Mouse (Mus musculus): ENCODE measurements around the gene Cemip.

Cemip gene

GRCm38 (mm10) chr7:84098098-84098497, 11.8 kb upstream of the Cemip start:
- no peak for DNase-seq (ENCODE audit: extremely low read depth, low read depth, low spot score)

- DNase-seq (ENCODE audit: extremely low read depth, low read depth, low spot score), result no peak
Measured at GRCm38 (mm10) chr7:84096501-84096900, 10.2 kb upstream of the Cemip start.

- DNase-seq (ENCODE audit: extremely low read depth, low read depth, low spot score), result no peak
Measured at GRCm38 (mm10) chr7:84090793-84091192, 4.5 kb upstream of the Cemip start.

DNA sequence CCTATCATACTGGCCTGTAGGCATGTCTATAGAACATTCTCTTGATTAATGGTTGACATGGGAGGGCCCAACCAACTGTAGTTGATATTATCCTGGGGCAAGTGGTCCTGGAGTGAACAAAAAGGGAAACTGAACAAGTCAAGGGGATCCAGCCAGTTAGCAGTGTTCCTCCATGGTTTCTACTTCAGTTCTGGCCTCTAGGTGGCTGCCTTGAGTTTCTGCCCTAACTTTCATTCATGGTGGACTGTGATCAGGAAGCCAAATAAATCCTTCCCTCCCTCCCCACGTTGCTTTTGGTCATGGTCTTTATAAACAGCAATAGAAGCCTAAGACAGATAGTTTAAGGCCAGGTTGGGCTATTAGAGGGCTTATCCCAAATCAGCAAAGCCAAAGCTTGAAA, 3.5 kb upstream of the Cemip start:
- no peak for DNase-seq (ENCODE audit: extremely low read depth, low read depth, low spot score)

- no peak for DNase-seq (ENCODE audit: extremely low read depth, low read depth, low spot score)
Measured at GRCm38 (mm10) chr7:84088971-84089370, 2.7 kb upstream of the Cemip start.

DNA sequence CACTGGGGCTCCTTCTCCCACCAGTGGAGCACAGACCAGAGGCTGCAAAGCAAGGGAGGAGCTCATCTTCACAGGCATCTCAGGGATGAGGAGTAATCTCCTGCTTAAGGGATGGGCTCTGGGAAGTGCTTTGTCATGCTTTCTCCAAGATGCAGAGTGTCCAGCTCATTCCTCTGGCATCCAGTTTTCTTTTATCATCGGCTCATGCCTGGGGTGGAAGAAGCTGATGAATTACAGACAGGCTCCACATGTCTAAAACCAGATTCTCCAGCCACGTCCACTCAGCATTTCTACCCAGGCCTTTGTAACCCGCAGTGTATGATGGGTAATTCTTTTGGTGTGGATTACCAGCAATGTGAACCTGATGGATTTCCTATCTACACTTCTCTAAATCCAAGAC, 1.9 kb upstream of the Cemip start:
- DNase-seq (ENCODE audit: extremely low read depth, low read depth, low spot score), result no peak

- DNase-seq (ENCODE audit: extremely low read depth, low read depth, low spot score), result no peak
Measured at GRCm38 (mm10) chr7:84085049-84085945, 1.0 kb downstream of the Cemip start.

- no peak for DNase-seq (ENCODE audit: extremely low read depth, low read depth, low spot score)
Measured at GRCm38 (mm10) chr7:84077257-84078013, 8.9 kb downstream of the Cemip start.

- DNase-seq (ENCODE audit: extremely low read depth, low read depth, low spot score), result no peak
Measured at GRCm38 (mm10) chr7:84074266-84074665, 12.0 kb downstream of the Cemip start.

DNA sequence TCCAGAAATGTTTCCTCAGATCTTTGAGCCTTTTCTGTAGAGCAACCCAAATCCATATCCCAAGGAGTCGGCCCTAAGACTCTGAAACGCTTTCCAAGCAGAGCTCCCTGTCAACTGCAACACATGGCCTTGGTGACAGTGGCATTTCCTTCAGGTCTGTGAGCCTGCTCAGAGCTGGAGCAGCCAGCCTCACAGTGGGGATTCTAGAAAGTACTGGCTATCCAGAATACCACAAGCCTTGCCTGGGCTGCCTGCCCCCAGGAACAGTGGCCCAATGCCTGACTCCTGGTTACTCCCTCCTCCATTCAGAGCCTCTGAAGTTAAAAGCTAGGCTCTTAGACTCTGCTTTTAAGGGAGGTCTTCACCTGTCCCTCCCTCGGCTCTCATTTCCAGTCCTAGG, 12.4 kb downstream of the Cemip start:
- DNase-seq (ENCODE audit: extremely low read depth, low read depth, low spot score), result no peak

GRCm38 (mm10) chr7:84068931-84069330, 17.4 kb downstream of the Cemip start:
- no peak for DNase-seq (ENCODE audit: extremely low read depth, low read depth, low spot score)

GRCm38 (mm10) chr7:84059799-84060198, 26.5 kb downstream of the Cemip start:
- no peak for DNase-seq (ENCODE audit: extremely low read depth, low read depth, low spot score)

DNA sequence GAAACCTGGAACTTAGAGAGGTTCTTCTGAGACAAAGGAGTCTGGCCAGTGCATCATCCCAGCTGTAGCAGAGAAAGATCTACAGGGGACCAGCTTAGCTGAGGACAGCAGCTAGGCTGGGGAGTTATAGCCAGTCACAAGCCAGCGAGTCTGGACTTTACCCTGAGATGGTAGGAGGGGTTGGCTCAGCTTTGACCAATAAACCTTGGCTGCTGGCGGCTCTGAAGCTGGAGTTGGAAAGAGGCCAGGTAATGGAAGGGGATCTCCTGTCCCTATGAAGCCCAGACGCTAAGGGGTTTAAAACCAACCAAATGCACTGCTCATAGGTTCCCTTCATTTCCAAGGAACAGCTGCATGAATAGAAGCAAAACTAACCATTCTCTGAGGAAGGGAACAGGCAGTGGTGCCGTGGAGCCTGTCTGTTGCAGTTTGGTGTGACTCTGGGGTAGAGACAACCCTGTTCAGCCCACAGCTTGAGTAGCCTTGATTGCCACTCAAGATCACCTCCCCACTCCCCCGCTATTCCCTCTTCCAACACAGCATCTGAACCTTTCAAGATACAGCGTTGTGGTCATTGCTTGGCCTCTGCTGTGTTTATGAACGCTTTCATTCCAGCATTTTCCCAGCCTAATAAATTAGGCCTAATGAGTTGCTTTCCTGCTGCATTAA, 30.2 kb downstream of the Cemip start:
- DNase-seq (ENCODE audit: extremely low read depth, low read depth, low spot score), result no peak

DNA sequence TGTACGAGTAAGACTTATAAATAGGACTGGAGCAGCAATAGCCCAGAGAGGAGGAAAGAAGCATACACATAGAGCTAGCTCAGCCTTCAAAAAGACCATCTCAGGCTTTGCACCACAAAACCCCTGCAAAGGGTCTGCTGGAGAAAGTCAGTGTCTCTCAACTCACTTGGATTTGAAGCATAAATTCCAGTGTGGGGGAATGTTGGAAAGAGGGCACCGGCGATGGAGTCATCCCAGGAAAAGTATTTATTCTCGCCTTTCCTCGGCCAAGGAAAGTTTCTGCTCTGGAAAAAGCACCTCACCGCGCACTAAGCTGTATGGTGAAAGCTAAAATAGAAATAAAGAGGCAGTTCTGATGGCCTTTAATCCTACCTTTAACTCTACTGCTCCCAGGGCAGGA, 32.4 kb downstream of the Cemip start:
- no peak for DNase-seq (ENCODE audit: extremely low read depth, low read depth, low spot score)

GRCm38 (mm10) chr7:84051423-84051822, 34.9 kb downstream of the Cemip start:
- no peak for DNase-seq (ENCODE audit: extremely low read depth, low read depth, low spot score)

DNA sequence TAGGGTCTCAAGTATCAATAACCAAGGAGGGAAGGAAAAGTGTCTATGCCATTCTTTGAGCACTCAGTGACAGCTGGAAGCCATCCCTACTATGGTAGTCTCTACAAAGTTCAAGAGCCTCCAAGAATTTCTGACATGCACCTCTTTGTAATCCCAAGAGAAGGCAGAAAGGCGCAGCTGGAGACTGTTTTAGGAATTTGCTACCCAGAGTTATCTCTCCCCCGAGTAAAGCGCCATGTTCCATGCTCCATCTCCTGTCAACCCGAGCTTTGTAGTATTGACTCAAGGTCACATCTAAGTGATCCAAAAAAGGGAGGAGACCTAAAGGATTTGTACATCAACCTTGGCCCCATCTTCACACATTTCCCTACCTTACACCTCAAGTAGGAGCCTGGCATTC, 40.8 kb downstream of the Cemip start:
- DNase-seq (ENCODE audit: extremely low read depth, low read depth, low spot score), result no peak

- DNase-seq (ENCODE audit: extremely low read depth, low read depth, low spot score), result no peak
Measured at GRCm38 (mm10) chr7:84044581-84045290, 41.6 kb downstream of the Cemip start.

DNA sequence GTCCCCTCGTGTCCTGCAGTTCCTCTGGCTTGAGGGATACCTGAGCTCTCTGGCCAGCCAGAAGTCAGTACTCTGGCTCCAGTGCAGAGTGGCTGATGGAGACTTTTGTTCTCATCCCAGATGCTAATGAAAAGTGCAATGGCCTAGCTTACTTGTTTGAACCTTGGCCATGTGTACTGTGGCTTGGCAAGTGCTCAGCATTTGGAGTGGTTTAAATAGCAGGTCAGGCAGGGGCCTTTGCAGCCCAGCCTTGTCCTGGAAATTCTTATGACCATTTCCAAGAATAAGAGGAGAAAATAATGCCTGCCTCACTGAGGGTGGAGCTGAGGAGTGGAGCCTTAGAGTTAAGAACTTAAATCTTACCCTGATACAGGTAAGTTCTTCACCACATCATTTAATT, 43.6 kb downstream of the Cemip start:
- DNase-seq (ENCODE audit: extremely low read depth, low read depth, low spot score), result no peak

- DNase-seq (ENCODE audit: extremely low read depth, low read depth, low spot score), result no peak
Measured at GRCm38 (mm10) chr7:84039856-84040522, 46.3 kb downstream of the Cemip start.

DNA sequence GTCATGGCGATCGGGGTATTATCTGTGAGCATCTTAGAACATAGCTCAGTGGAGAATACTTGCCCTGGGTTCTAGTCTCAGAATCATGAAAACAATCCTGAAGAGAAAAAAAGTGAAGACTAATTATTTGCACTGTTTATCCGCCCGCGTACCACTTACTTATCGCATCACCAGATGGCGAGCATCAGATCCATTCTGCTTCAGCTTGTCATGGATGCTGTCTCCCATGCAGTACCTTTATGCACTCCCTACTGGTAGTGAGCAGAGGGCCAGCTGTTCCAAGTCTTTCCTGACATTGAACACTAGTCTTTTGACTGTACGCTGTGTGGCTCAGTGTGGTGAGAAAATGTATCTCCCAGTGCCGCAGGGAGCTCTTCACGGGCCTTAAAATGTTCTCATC, 47.7 kb downstream of the Cemip start:
- DNase-seq (ENCODE audit: extremely low read depth, low read depth, low spot score), result no peak

DNA sequence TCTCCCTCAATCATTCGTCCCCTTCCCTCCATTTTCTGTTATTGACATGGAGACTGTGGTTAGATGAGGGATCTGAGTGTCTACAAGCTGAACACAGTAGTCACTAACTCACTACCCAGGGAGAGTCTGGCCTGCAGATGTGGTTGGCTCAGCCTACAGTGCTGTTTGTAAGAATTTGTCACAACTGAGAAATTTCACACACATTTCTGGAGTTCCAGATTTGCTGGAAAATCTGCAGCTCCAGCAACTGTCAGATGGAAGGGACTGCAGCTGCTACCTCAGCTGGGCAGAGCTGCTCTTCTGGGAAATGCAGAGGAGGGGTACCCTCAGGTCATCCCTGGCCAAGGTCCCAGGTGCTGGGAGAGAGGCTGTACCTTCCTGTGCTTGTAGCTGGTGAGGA, 53.5 kb downstream of the Cemip start:
- no peak for DNase-seq (ENCODE audit: extremely low read depth, low read depth, low spot score)
